Mouse (Mus musculus) lung, postnatal 0 days (tissue): ENCODE measurements at regions not wholly inside any gene's neighbourhood (a gene's known extent, or its start where the extent isn't known, plus 50 kb on each side); places are given as distances from the start of the nearest gene placed in this dataset.

Source experiments
- ATAC-seq: fragments of 200-750 bp; cut with Nextera tagmentation; 2 replicates; pipeline ENCODE4 v1.8.0; 2017; ENCODE audit warnings: moderate library complexity
- DNase-seq: peaks from one replicate; pipeline ENCODE4 v3.0.0-alpha.2; 2016; ENCODE audit warnings: low spot score
- H3K27ac ChIP-seq: fragments of 300-500 bp; sonication (generic); 2 replicates; pipeline ENCODE4 v1.5.1; 2014; ENCODE audit warnings: antibody characterized with exemption, mild to moderate bottlenecking, low read length, mixed read lengths
- H3K27me3 ChIP-seq: fragments of 300-500 bp; sonication (generic); replicated peaks from 2 replicates; pipeline ENCODE4 v1.6.1; 2014; ENCODE audit warnings: low read length, mixed read lengths; ENCODE audit not compliant: insufficient read depth
- H3K36me3 ChIP-seq: fragments of 300-500 bp; sonication (generic); 2 replicates; pipeline ENCODE4 v1.6.1; 2014; ENCODE audit warnings: low read length, mixed read lengths; ENCODE audit not compliant: insufficient read depth
- H3K4me1 ChIP-seq: fragments of 300-500 bp; sonication (generic); 2 replicates; pipeline ENCODE4 v1.6.1; 2014; ENCODE audit warnings: antibody characterized with exemption, low read depth, low read length, mixed read lengths; ENCODE audit not compliant: insufficient read depth
- H3K4me2 ChIP-seq: fragments of 300-500 bp; sonication (generic); replicated peaks from 2 replicates; pipeline ENCODE4 v1.6.1; 2014; ENCODE audit warnings: low read depth, mild to moderate bottlenecking, low read length, moderate library complexity, mixed read lengths
- H3K4me3 ChIP-seq: fragments of 300-500 bp; sonication (generic); 2 replicates; pipeline ENCODE4 v1.5.1; 2014; ENCODE audit warnings: low read depth, low read length
- H3K9ac ChIP-seq: fragments of 300-500 bp; sonication (generic); replicated peaks from 2 replicates; pipeline ENCODE4 v1.6.1; 2014; ENCODE audit warnings: low read depth, mild to moderate bottlenecking
- H3K9me3 ChIP-seq: fragments of 300-500 bp; sonication (generic); 2 replicates; pipeline ENCODE4 v1.6.1; 2016; ENCODE audit warnings: low read length, mixed read lengths
- CTCF ChIP-seq: IDR thresholded peaks from 2 replicates; pipeline ENCODE4 v1.5.1; 2016; ENCODE audit warnings: antibody characterized with exemption, mild to moderate bottlenecking
- EP300 ChIP-seq: IDR thresholded peaks from 2 replicates; pipeline ENCODE4 v1.6.1; 2016; ENCODE audit warnings: antibody characterized with exemption, mild to moderate bottlenecking, control low read depth
- WGBS: fragments of 180-500 bp; shearing (Covaris S2); extraction: QIAGEN DNeasy Blood & Tissue Kit; methylation state at CpG from one replicate; pipeline ENCODE4 v1.1.7; 2014; 5-methylcytosine and 5-hydroxymethylcytosine counted together

DNA sequence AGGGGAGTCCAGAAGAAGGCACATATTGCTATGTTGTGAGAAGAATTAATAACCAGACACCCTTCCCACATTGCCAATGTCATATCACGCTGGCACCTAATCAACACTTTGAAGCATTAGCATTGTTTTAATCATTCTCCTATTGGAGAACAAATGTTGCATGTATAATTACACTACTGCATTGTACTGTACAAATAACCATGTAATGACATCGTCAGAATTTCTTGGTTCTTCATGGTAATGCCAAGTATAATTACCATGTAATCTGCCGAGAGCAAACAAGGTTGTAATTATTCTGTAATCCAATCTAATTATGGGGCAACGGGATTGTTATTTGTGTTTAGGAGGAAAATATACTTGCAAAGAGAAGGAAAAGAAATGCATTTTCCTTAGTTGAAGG is 196.1 kb downstream of the Insig2 start:
- Histone ChIP-seq H3K4me1 (no peaks in the 10 kb centered on the region), H3K4me2 (no peak overlapping the region), H3K36me3 (no peaks in the 10 kb centered on the region), H3K27me3 (no peaks in the 10 kb centered on the region), H3K9me3 (no peaks in the 10 kb centered on the region), H3K9ac (no peak overlapping the region), H3K27ac (no peak overlapping the region), H3K4me3 (no peak overlapping the region)
- ATAC-seq (no peak), DNase-seq (no peak)
- 85% methylated on average over 4 of the region's 4 CpGs for WGBS
- TF ChIP-seq CTCF (no peak), EP300 (no peak)

DNA sequence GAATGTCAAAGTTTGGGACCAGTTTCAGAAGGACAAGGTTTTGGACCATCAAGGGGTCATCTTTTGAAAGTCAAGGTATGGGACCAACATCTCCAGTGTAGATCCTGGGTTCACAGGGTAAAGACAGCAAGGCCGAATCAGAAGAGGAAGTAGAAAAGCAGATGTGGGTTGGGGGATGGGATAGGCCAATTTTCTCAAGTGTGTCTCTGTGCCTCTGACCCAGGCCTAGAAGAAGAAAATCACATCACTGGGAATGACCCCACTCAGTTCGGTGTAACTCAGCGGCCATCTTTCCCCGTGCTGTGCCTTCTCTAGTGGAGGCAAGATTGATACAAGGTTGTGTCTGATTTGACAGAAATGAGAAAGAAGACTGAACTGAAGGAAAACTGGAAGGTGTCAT is 195.5 kb downstream of the Insig2 start:
- H3K4me1 ChIP-seq: no peaks in the 10 kb centered on the region
- no peak overlapping the region for H3K4me3 ChIP-seq
- H3K36me3 ChIP-seq: no peaks in the 10 kb centered on the region
- DNase-seq (no peak), ATAC-seq (no peak)
- TF ChIP-seq CTCF (no peak), EP300 (no peak)
- H3K9me3 ChIP-seq: no peaks in the 10 kb centered on the region
- H3K9ac ChIP-seq: no peak overlapping the region
- WGBS: 88% methylated on average over 4 of the region's 4 CpGs
- no peak overlapping the region for H3K27ac ChIP-seq
- H3K4me2 ChIP-seq: no peak overlapping the region
- H3K27me3 ChIP-seq: no peaks in the 10 kb centered on the region

DNA sequence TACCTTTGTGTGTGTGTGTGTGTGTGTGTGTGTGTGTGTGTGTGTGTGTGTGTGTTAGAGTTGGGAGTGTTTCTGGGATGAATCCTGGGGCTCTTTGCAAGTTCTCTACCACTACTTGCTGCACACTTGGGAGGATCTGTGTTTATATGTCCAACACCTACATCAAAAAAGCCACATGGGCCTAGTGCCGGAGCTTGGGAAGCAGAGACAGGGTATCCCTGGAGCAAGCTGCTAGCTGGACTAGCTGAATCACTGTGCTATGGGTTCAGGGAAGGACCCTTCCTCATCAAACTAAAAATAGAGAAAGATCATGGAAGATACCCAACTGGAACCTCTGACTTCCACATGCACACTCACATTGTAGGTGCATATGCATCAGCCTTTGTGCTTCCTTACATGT is 187.4 kb downstream of the Insig2 start:
- Histone ChIP-seq H3K4me2 (no peak overlapping the region), H3K27ac (no peak overlapping the region), H3K4me3 (no peak overlapping the region), H3K4me1 (no peaks in the 10 kb centered on the region), H3K36me3 (no peaks in the 10 kb centered on the region), H3K9me3 (no peaks in the 10 kb centered on the region), H3K9ac (no peak overlapping the region), H3K27me3 (no peaks in the 10 kb centered on the region)
- ATAC-seq: no peak
- TF ChIP-seq CTCF (no peak), EP300 (no peak)
- DNase-seq: no peak
- 79% methylated on average over 1 of the region's 1 CpGs for WGBS

DNA sequence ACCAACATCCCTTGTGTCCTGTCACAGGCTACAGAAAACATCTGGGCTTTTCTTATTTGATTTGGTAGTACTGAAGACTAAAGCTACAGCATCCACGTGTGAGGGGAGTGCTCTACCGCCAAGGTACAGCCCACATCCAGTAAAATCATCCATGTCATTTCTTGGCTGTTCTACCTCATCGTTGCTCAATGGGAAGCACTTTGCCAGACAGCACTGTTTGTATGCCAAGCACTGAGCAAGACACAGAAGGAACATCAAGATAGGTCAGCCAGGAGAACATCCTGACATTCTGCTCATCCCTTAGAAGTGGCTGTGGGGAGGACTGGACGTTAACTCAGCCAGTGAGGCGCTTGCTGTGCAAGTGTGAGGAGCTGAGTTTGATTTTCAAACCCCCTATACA is 178.9 kb downstream of the Insig2 start:
- Histone ChIP-seq H3K4me3 (no peak overlapping the region), H3K4me2 (no peak overlapping the region), H3K27ac (no peak overlapping the region), H3K9me3 (no peaks in the 10 kb centered on the region), H3K36me3 (no peaks in the 10 kb centered on the region), H3K27me3 (no peaks in the 10 kb centered on the region), H3K9ac (no peak overlapping the region), H3K4me1 (no peaks in the 10 kb centered on the region)
- TF ChIP-seq EP300 (no peak), CTCF (no peak)
- DNase-seq: no peak
- WGBS: 60% methylated on average over 5 of the region's 5 CpGs
- no peak for ATAC-seq

DNA sequence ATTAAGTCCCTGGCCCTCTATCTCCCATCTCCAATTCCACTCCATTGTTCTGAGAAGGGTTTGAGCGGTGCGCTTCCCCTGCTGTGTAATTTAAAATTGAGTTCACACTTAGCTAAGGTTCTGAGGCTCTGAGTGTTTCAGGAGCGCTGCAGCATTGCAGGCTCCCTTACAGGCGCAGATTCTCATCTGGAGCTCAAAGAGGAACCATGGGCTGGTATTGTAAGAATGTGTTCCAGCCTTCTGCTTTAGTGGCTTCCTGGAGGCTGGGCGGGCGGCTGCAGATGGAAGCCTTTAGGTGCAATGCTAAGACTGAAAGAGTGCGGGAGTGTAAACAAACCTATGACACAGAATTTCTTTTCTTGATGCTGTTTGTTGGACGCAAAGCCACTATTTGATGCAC is 177.8 kb downstream of the Insig2 start:
- no peak for DNase-seq
- Histone ChIP-seq H3K4me1 (no peaks in the 10 kb centered on the region), H3K36me3 (no peaks in the 10 kb centered on the region), H3K9me3 (no peaks in the 10 kb centered on the region), H3K4me3 (no peak overlapping the region), H3K27ac (no peak overlapping the region), H3K9ac (no peak overlapping the region), H3K27me3 (no peaks in the 10 kb centered on the region), H3K4me2 (no peak overlapping the region)
- ATAC-seq: no peak
- TF ChIP-seq CTCF: no peak
- no peak for TF ChIP-seq EP300
- 36% methylated on average over 8 of the region's 8 CpGs for WGBS

DNA sequence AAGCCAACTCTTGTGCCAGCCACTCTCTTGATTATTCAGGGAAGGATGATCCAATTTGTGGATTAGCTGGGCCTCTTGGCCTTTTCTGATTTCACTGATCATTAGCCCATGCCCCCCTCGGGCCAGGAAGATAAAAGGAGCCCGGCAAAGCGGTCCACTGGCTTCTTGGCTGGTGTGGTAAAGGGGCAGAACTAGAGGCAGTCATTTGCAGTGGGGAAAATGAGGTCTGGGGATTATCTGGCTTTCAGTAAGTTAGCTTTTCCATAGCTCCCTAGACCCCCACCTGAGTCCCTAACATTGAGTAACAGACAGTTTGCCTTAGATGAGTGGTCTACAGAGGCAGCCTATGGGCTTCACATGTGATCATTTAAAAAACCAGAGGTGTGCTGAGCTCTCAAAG is 163.7 kb downstream of the Insig2 start:
- Histone ChIP-seq H3K36me3 (no peaks in the 10 kb centered on the region), H3K9me3 (no peaks in the 10 kb centered on the region), H3K27me3 (no peaks in the 10 kb centered on the region), H3K4me1 (no peaks in the 10 kb centered on the region), H3K4me3 (no peak overlapping the region), H3K9ac (no peak overlapping the region), H3K27ac (no peak overlapping the region), H3K4me2 (no peak overlapping the region)
- TF ChIP-seq CTCF (no peak), EP300 (no peak)
- no peak for DNase-seq
- ATAC-seq: no peak
- WGBS: 47% methylated on average over 3 of the region's 3 CpGs

DNA sequence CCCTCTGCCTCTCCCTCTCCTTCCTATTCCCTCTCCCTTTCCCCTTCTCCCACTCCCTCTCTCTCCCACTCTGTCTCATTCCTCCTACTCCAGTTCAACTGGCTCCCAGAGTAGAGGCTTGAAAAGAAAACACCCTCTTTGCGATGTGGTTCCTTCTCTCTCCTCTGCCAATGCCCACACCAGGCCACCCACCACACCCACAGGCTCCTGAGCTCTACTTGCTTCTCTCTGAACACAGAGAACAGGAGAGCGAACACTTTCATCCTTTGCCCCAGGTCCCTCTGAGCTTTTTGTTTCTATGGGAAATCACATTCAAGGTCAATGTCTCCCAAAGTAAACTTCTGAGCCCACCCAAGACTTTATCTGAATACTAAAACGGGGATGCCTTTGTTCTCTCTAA is 155.8 kb downstream of the Insig2 start:
- Histone ChIP-seq H3K4me3 (no peak overlapping the region), H3K9ac (no peak overlapping the region), H3K4me2 (no peak overlapping the region), H3K4me1 (no peaks in the 10 kb centered on the region), H3K27ac (no peak overlapping the region), H3K9me3 (no peaks in the 10 kb centered on the region; the same call in 1 of the 2 replicates), H3K27me3 (peaks cover 26% of the 10 kb centered on the region), H3K36me3 (no peaks in the 10 kb centered on the region)
- DNase-seq (no peak), ATAC-seq (no peak)
- 8% methylated on average over 3 of the region's 3 CpGs for WGBS
- TF ChIP-seq CTCF (no peak), EP300 (no peak)
